Mouse (Mus musculus) heart, adult 2 months (tissue): ENCODE measurements at regions not wholly inside any gene's neighbourhood (a gene's known extent, or its start where the extent isn't known, plus 50 kb on each side); places are given as distances from the start of the nearest gene placed in this dataset.

Source experiments
- DNase-seq, 2 experiments: peaks; one replicate each; pipeline ENCODE4 v3.0.0; 2021
- H3K27ac ChIP-seq: fragments of 200-600 bp; 2 replicates; pipeline ENCODE4 v1.8.1; 2022
- H3K27me3 ChIP-seq: fragments of 200-500 bp; 2 replicates; pipeline ENCODE4 v1.6.1; 2012; ENCODE audit warnings: mild to moderate bottlenecking, low read length, inconsistent platforms, mixed read lengths; ENCODE audit not compliant: control insufficient read depth, insufficient read depth
- H3K36me3 ChIP-seq: fragments of 200-500 bp; 2 replicates; pipeline ENCODE4 v1.6.1; 2012; ENCODE audit warnings: low read length, inconsistent platforms; ENCODE audit not compliant: control insufficient read depth, insufficient read depth
- H3K4me1 ChIP-seq: fragments of 200-500 bp; 2 replicates; pipeline ENCODE4 v1.6.1; 2011; ENCODE audit warnings: low read length; ENCODE audit not compliant: control insufficient read depth, insufficient read depth
- H3K4me3 ChIP-seq: fragments of 200-600 bp; 2 replicates; pipeline ENCODE4 v1.8.1; 2022
- H3K79me2 ChIP-seq: fragments of 200-500 bp; replicated peaks from 2 replicates; pipeline ENCODE4 v1.6.1; 2012; ENCODE audit warnings: mild to moderate bottlenecking, inconsistent platforms, low read length, moderate library complexity, mixed read lengths; ENCODE audit not compliant: control insufficient read depth, insufficient read depth
- H3K9ac ChIP-seq: fragments of 200-500 bp; 2 replicates; pipeline ENCODE4 v1.6.1; 2012; ENCODE audit warnings: low read depth, mild to moderate bottlenecking, control low read depth, inconsistent platforms, low read length, mixed read lengths
- CTCF ChIP-seq: fragments of 200-600 bp; IDR thresholded peaks from 2 replicates; pipeline ENCODE4 v1.8.1; 2022; ENCODE audit warnings: antibody characterized with exemption, mild to moderate bottlenecking, moderate library complexity
- EP300 ChIP-seq: fragments of 200-500 bp; IDR thresholded peaks from 2 replicates; pipeline ENCODE4 v1.6.1; 2011; ENCODE audit warnings: low read depth, low read length, control low read depth; ENCODE audit not compliant: insufficient read depth
- POLR2A ChIP-seq: fragments of 200-500 bp; IDR thresholded peaks from 2 replicates; pipeline ENCODE4 v1.6.1; 2011; ENCODE audit warnings: mild to moderate bottlenecking, low read depth, low read length, control low read depth; ENCODE audit not compliant: insufficient read depth
- WGBS: fragments of 180-500 bp; shearing (Covaris S2); methylation state at CpG from one replicate; pipeline ENCODE4 v1.1.7; 2018; 5-methylcytosine and 5-hydroxymethylcytosine counted together
- intact Hi-C: fragments of 180-260 bp; cut with DNase I; formaldehyde crosslinking; loops from one replicate; pipeline ENCODE4 v1.15.1; 2025

DNA sequence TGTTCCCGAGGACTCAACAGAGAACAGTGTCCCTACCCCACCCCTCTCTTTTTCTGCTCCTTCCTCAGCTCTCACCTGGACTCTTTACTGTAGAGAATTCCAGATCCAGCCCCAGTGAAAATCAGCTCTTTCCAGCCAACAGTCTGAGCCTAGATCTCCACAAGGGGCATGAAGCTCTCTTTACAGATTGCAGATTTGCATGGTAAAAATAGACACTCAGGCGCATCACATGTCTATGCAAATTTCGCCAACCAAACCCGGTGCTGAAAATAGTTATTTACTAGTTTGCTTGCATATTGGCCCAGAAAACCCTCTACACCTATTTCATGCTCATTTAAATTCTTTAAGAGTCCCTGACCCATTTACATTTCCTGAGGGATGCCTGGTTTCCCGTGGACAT, 295.8 kb downstream of the Maf start:
- WGBS: 72% methylated on average over 5 of the region's 5 CpGs
- H3K4me3 ChIP-seq: no peak overlapping the region
- no peak for DNase-seq
- H3K4me1 ChIP-seq: no peaks in the 10 kb centered on the region
- no peaks in the 10 kb centered on the region for H3K27me3 ChIP-seq
- intact Hi-C loops: no loop called here
- H3K27ac ChIP-seq: no peak overlapping the region
- H3K79me2 ChIP-seq: no peaks in the 10 kb centered on the region
- TF ChIP-seq EP300 (no peak), POLR2A (no peak), CTCF (no peak)
- H3K36me3 ChIP-seq: no peaks in the 10 kb centered on the region
- H3K9ac ChIP-seq: no peak overlapping the region

DNA sequence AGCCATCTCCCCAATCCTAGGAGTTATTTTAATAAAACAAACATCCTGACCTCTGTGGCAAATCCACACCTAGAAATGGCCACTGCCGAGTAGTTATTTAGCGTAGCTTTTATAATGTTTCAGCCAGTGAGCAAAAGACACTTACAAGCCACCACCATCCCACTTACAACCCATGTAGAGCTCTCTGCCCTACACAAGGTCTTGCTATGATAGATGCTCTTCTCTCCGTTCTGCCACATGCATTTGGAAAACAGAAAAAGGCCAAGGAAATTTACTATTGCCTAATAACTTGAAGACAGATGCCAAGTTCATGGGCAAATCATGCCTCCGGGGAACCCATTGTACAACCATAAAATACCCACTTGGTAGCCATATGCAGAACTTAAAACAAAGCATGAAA, 296.5 kb downstream of the Maf start:
- intact Hi-C loops: no loop called here
- 96% methylated on average over 4 of the region's 4 CpGs for WGBS

DNA sequence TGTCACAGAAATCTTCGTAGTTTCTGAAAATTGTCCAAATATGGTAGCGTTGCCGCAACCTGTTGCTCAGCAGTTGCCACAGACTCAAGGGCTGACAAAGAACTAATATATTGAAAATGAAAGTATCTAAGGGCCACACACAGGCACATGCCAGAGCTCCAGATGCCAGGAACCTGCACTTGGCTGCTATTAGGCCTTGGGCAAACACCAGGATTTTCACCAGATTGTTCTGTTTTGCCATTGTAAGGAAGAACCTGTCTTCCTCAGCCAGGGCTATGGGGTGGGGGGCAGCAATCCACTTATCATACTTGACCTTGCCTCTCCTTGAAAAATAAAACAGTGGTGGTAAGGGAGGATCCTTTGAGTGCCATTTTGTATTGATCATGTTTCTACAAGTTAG, 297.4 kb downstream of the Maf start:
- intact Hi-C loops: no loop called here
- DNase-seq: no peak
- no peak for TF ChIP-seq POLR2A
- TF ChIP-seq EP300: no peak
- TF ChIP-seq CTCF: no peak
- H3K4me1 ChIP-seq: no peaks in the 10 kb centered on the region
- H3K36me3 ChIP-seq: no peaks in the 10 kb centered on the region
- whole genome bisulfite sequencing: 92% methylated on average over 3 of the region's 3 CpGs
- no peak overlapping the region for H3K9ac ChIP-seq
- H3K79me2 ChIP-seq: no peaks in the 10 kb centered on the region
- no peak overlapping the region for H3K27ac ChIP-seq
- no peaks in the 10 kb centered on the region for H3K27me3 ChIP-seq
- H3K4me3 ChIP-seq: no peak overlapping the region

More for the DNA sequence above, 296.5 kb downstream of the Maf start:
- Histone ChIP-seq H3K4me1 (no peaks in the 10 kb centered on the region), H3K9ac (no peak overlapping the region), H3K27me3 (no peaks in the 10 kb centered on the region), H3K4me3 (no peak overlapping the region), H3K79me2 (no peaks in the 10 kb centered on the region), H3K27ac (no peak overlapping the region), H3K36me3 (no peaks in the 10 kb centered on the region)
- TF ChIP-seq EP300 (no peak), POLR2A (no peak), CTCF (no peak)
- DNase-seq: no peak

DNA sequence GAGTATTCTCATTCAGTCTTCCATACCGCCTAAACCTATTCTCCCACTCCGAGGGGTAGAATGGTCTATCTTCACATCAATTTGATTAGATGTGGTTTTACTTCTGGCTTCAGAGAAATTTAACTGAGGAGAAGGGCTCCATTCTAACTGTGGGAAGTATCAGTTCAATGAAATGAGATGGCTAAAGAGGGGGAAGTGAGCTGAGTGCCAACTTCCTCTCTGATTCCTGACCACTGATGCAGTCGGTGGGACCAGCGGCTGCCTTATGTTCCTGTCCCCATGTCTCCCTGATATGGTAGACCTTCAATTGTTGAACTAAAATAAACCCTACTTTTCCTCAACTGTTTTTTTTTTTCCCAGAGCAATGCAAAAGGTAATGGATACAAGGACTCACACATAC, 300.1 kb downstream of the Maf start:
- Histone ChIP-seq H3K9ac (no peak overlapping the region), H3K36me3 (no peaks in the 10 kb centered on the region), H3K27me3 (no peaks in the 10 kb centered on the region), H3K4me1 (no peaks in the 10 kb centered on the region), H3K79me2 (no peaks in the 10 kb centered on the region), H3K27ac (no peak overlapping the region), H3K4me3 (no peak overlapping the region)
- DNase-seq: no peak
- WGBS: 70% methylated on average over 4 of the region's 4 CpGs
- intact Hi-C loops: no loop called here
- no peak for TF ChIP-seq POLR2A
- no peak for TF ChIP-seq EP300
- TF ChIP-seq CTCF: no peak

DNA sequence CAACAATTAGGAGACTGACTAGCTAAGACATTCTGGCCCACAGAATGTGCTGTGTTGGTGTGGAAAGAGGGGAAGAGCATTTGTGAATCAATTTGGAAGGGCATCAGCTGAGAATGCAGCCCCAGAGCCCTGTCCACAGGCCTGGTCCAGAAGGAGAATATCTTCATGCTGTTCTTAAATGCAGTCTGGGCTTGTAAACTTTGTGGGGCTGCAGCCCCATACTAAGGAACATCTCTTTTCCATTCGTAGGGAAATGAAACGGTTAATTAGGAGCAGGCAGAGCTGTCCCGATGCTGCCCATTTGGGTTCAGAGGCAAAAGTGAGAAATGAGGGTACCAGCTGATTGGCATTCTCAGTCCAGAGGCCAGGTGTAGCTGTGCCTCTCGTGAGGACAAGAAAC, 304.0 kb downstream of the Maf start:
- 82% methylated on average over 4 of the region's 4 CpGs for WGBS
- TF ChIP-seq CTCF: no peak
- TF ChIP-seq POLR2A: no peak
- TF ChIP-seq EP300: no peak
- no peaks in the 10 kb centered on the region for H3K4me1 ChIP-seq
- no peaks in the 10 kb centered on the region for H3K36me3 ChIP-seq
- H3K27me3 ChIP-seq: no peaks in the 10 kb centered on the region
- H3K79me2 ChIP-seq: no peaks in the 10 kb centered on the region
- no peak overlapping the region for H3K9ac ChIP-seq
- intact Hi-C loops: loop anchor here (5.0 kb wide), 1 partner anchor 304 kb away; the partner anchor contains the start of gene Maf
- H3K27ac ChIP-seq: no peak overlapping the region
- DNase-seq: no peak
- no peak overlapping the region for H3K4me3 ChIP-seq

DNA sequence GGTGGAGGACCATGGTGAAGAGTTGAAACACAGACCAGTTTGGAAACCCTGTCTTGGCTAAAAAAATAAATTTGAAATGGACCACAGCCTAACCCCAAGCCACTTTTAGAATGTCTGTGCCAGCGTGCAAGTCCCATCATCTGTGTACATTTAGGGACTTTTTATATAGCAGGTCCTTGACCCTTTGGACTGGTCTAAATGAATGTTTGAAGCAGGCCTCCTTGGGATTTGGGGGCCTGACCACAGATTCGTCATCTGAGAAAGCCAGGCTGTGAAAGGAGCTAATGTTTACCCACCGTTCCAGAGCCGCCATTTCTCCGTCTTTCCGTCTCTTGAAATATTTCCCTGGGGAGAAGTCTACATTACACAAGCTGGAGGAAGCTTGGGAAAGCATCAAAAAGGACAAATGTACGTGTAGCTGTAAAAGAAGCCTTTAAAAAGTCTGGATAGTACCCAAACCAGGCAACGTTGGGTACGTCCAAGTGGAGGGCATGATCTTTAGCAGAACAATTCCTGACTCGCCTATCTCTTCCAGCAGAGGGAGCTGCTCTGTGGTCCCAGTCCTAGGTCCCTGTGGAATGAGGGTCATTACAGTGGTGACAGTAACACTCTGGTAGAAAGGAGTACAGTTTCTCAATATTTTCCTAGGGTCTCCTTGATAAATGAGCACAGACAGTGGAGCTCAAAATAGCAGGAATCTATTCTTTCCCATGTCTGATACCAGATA, 305.0 kb downstream of the Maf start:
- no peak for DNase-seq
- Histone ChIP-seq H3K4me3 (no peak overlapping the region), H3K36me3 (no peaks in the 10 kb centered on the region), H3K27ac (no peak overlapping the region), H3K9ac (no peak overlapping the region), H3K79me2 (no peaks in the 10 kb centered on the region), H3K27me3 (no peaks in the 10 kb centered on the region), H3K4me1 (no peaks in the 10 kb centered on the region)
- WGBS: 55% methylated on average over 10 of the region's 10 CpGs
- intact Hi-C loops: loop anchor here (5.0 kb wide), 1 partner anchor 305 kb away; the partner anchor contains the start of gene Maf
- no peak for TF ChIP-seq POLR2A
- peak; percentile 66 for TF ChIP-seq CTCF
